Mouse (Mus musculus) liver, adult 2 months (tissue): ENCODE results near the gene Shq1.

Experiments
- CTCF ChIP-seq: fragments of 200-500 bp; IDR thresholded peaks from 2 replicates; pipeline ENCODE4 v1.5.1; 2011; ENCODE audit warnings: low read depth, low read length, control low read depth
- POLR2A ChIP-seq: fragments of 200-500 bp; IDR thresholded peaks from 2 replicates; pipeline ENCODE4 v1.6.1; 2011; ENCODE audit warnings: low read length, control low read depth; ENCODE audit not compliant: insufficient read depth; ENCODE audit errors: extremely low read depth

DNA sequence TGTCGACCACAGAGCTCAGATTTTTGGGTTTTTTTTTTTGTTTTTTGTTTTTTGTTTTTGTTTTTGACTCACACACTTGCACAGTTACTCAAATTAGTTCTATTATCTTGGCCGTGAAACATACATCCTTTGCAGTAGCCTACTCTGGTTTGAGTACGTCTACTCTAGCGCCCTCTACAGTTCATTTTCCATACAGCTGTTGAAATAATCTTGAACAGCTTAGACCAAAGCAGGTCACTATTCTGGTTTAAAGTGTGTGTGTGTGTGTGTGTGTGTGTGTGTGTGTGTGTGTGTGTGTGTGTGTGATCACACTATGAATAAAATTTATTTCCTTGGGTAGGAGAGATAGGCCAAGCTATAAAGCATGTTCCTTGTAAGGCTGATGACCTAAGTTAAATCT lies 39.2 kb upstream of the Shq1 start:
- TF ChIP-seq CTCF = no peak
- no peak for TF ChIP-seq POLR2A
